Mouse (Mus musculus) right cerebral cortex, postnatal 14 days (tissue): ENCODE data around the gene Fpgt.

Source experiments
- DNase-seq: peaks from one replicate; pipeline ENCODE4 v3.0.0; 2022

Gene Fpgt

GRCm38 (mm10) chr3:155093116-155093956 lies at the start of gene Fpgt, which contains the start of gene Lrriq3:
TSS of gene Fpgt (minus strand) at chr3:155093403.
TSS of gene Lrriq3 (plus strand) at chr3:155093434.
- DNase-seq = peak; percentile 91

- DNase-seq = no peak
These were observed 47.8 kb upstream of the Fpgt start for GRCm38 (mm10) chr3:155141047-155141446.

GRCm38 (mm10) chr3:155137737-155138136 lies 44.5 kb upstream of the Fpgt start:
- no peak for DNase-seq

- DNase-seq = no peak
These were observed 12.8 kb upstream of the Fpgt start for GRCm38 (mm10) chr3:155105957-155106356.

GRCm38 (mm10) chr3:155099266-155099665 lies 6.1 kb upstream of the Fpgt start:
- DNase-seq = no peak

- no peak for DNase-seq
These were observed 1.1 kb downstream of the Fpgt start for GRCm38 (mm10) chr3:155092081-155092480.

GRCm38 (mm10) chr3:155077908-155078307 lies 15.3 kb downstream of the Fpgt start:
- DNase-seq = no peak

- DNase-seq = no peak
These were observed 33.8 kb downstream of the Fpgt start for GRCm38 (mm10) chr3:155059449-155059822.

GRCm38 (mm10) chr3:155058800-155059448 lies 34.3 kb downstream of the Fpgt start:
- no peak for DNase-seq

- no peak for DNase-seq
These were observed 35.6 kb downstream of the Fpgt start for GRCm38 (mm10) chr3:155057566-155057965.

GRCm38 (mm10) chr3:155056606-155057005 lies 36.6 kb downstream of the Fpgt start:
- no peak for DNase-seq

- DNase-seq = no peak
These were observed 37.8 kb downstream of the Fpgt start, which contains the start of gene Tnni3k for GRCm38 (mm10) chr3:155055231-155055916. TSS of gene Tnni3k (minus strand) at chr3:155055407.

- no peak for DNase-seq
These were observed 40.0 kb downstream of the Fpgt start for GRCm38 (mm10) chr3:155053189-155053588.

GRCm38 (mm10) chr3:155052021-155052420 lies 41.2 kb downstream of the Fpgt start:
- no peak for DNase-seq

GRCm38 (mm10) chr3:155039012-155039836 lies 54.0 kb downstream of the Fpgt start:
- DNase-seq = no peak
